Mouse (Mus musculus): ENCODE measurements around the gene 4933428G20Rik. TPM values are rescaled to one million over a fixed set of nuclear protein-coding genes. Genes with fewer than 3 reads are reported as not detected.
A peak's percentile ranks its signal among the peaks of the same experiment; 100 is the strongest.

Gene 4933428G20Rik
- polyA plus RNA-seq, 1 experiment from 2014 or later, result 1.7 TPM

- Histone ChIP-seq H3K4me2 (replicated peaks) (no peak overlapping the region), H3K27ac (replicated peaks) (no peak overlapping the region), H3K27me3 (no peaks in the 10 kb centered on the region), H3K9ac (no peak overlapping the region), H3K4me1 (no peaks in the 10 kb centered on the region), H3K4me3 (replicated peaks) (no peak overlapping the region), H3K9me3 (replicated peaks) (no peaks in the 10 kb centered on the region), H3K36me3 (peaks cover 96% of the 10 kb centered on the region)
- WGBS, result 62% methylated on average over 8 of the region's 8 CpGs
- ATAC-seq (ENCODE audit: insufficient number of reproducible peaks, low FRiP score, low TSS enrichment, low read depth), result no peak
Observed at GRCm38 (mm10) chr11:97476334-97477095, 23.6 kb downstream of the 4933428G20Rik start.

GRCm38 (mm10) chr11:97471276-97471675, 28.9 kb downstream of the 4933428G20Rik start:
- Histone ChIP-seq H3K4me2 (replicated peaks) (no peak overlapping the region), H3K9ac (no peak overlapping the region), H3K4me3 (replicated peaks) (no peak overlapping the region), H3K27me3 (no peaks in the 10 kb centered on the region), H3K27ac (replicated peaks) (no peak overlapping the region), H3K4me1 (no peaks in the 10 kb centered on the region), H3K36me3 (peaks cover 97% of the 10 kb centered on the region), H3K9me3 (replicated peaks) (no peaks in the 10 kb centered on the region)
- WGBS, result 71% methylated on average over 6 of the region's 6 CpGs
- ATAC-seq (ENCODE audit: insufficient number of reproducible peaks, low FRiP score, low TSS enrichment, low read depth), result no peak

- 96% methylated on average over 7 of the region's 7 CpGs for WGBS
- Histone ChIP-seq H3K27ac (replicated peaks) (no peak overlapping the region), H3K4me2 (replicated peaks) (no peak overlapping the region), H3K4me1 (peaks cover 7% of the 10 kb centered on the region; the same call in 1 of the 2 replicates), H3K9me3 (replicated peaks) (no peaks in the 10 kb centered on the region), H3K9ac (no peak overlapping the region), H3K36me3 (peaks cover 97% of the 10 kb centered on the region), H3K27me3 (no peaks in the 10 kb centered on the region), H3K4me3 (replicated peaks) (no peak overlapping the region)
- no peak for ATAC-seq (ENCODE audit: insufficient number of reproducible peaks, low FRiP score, low TSS enrichment, low read depth)
Observed at GRCm38 (mm10) chr11:97469828-97470227, 30.3 kb downstream of the 4933428G20Rik start.

- peak; percentile 37; the same call in 1 of the 2 replicates for ATAC-seq (ENCODE audit: insufficient number of reproducible peaks, low FRiP score, low TSS enrichment, low read depth)
- Histone ChIP-seq H3K9ac (no peak overlapping the region), H3K4me2 (replicated peaks) (no peak overlapping the region), H3K9me3 (replicated peaks) (no peaks in the 10 kb centered on the region), H3K4me3 (replicated peaks) (no peak overlapping the region), H3K4me1 (peaks cover 12% of the 10 kb centered on the region; the same call in 1 of the 2 replicates), H3K36me3 (peaks cover 98% of the 10 kb centered on the region), H3K27ac (replicated peaks) (no peak overlapping the region), H3K27me3 (no peaks in the 10 kb centered on the region)
- 46% methylated on average over 14 of the region's 14 CpGs for WGBS
Observed at GRCm38 (mm10) chr11:97468639-97469287, 31.4 kb downstream of the 4933428G20Rik start.

GRCm38 (mm10) chr11:97466444-97467160, 33.5 kb downstream of the 4933428G20Rik start:
- no peak overlapping the region for H3K4me2 ChIP-seq (replicated peaks)
- WGBS, result 76% methylated on average over 10 of the region's 10 CpGs
- peaks cover 98% of the 10 kb centered on the region for H3K36me3 ChIP-seq
- no peaks in the 10 kb centered on the region for H3K9me3 ChIP-seq (replicated peaks)
- no peaks in the 10 kb centered on the region for H3K27me3 ChIP-seq
- H3K9ac ChIP-seq, result no peak overlapping the region
- no peak overlapping the region for H3K4me3 ChIP-seq (replicated peaks)
- H3K27ac ChIP-seq (replicated peaks), result no peak overlapping the region; the same call in 1 of the 2 replicates
- H3K4me1 ChIP-seq, result peaks cover 12% of the 10 kb centered on the region; the same call in 1 of the 2 replicates
- ATAC-seq (ENCODE audit: insufficient number of reproducible peaks, low FRiP score, low TSS enrichment, low read depth), result no peak

- H3K9me3 ChIP-seq (replicated peaks), result no peaks in the 10 kb centered on the region
- 80% methylated on average over 12 of the region's 12 CpGs for WGBS
- no peak overlapping the region for H3K4me2 ChIP-seq (replicated peaks)
- H3K9ac ChIP-seq, result no peak overlapping the region
- ATAC-seq (ENCODE audit: insufficient number of reproducible peaks, low FRiP score, low TSS enrichment, low read depth), result no peak
- no peak overlapping the region for H3K27ac ChIP-seq (replicated peaks)
- H3K4me1 ChIP-seq, result peaks cover 12% of the 10 kb centered on the region; the same call in 1 of the 2 replicates
- H3K27me3 ChIP-seq, result no peaks in the 10 kb centered on the region
- no peak overlapping the region for H3K4me3 ChIP-seq (replicated peaks)
- H3K36me3 ChIP-seq, result peaks cover 98% of the 10 kb centered on the region
Observed at GRCm38 (mm10) chr11:97465957-97466356, 34.2 kb downstream of the 4933428G20Rik start.

GRCm38 (mm10) chr11:97463991-97464390, 36.1 kb downstream of the 4933428G20Rik start:
- no peak overlapping the region for H3K9ac ChIP-seq
- no peaks in the 10 kb centered on the region for H3K9me3 ChIP-seq (replicated peaks)
- 78% methylated on average over 4 of the region's 4 CpGs for WGBS
- no peak for ATAC-seq (ENCODE audit: insufficient number of reproducible peaks, low FRiP score, low TSS enrichment, low read depth)
- H3K27ac ChIP-seq (replicated peaks), result no peak overlapping the region
- peaks cover 96% of the 10 kb centered on the region for H3K36me3 ChIP-seq
- peaks cover 12% of the 10 kb centered on the region; the same call in 1 of the 2 replicates for H3K4me1 ChIP-seq
- no peak overlapping the region for H3K4me3 ChIP-seq (replicated peaks)
- no peak overlapping the region for H3K4me2 ChIP-seq (replicated peaks)
- no peaks in the 10 kb centered on the region for H3K27me3 ChIP-seq

- Histone ChIP-seq H3K4me2 (replicated peaks) (no peak overlapping the region), H3K27ac (replicated peaks) (no peak overlapping the region), H3K9me3 (replicated peaks) (no peaks in the 10 kb centered on the region), H3K9ac (no peak overlapping the region), H3K36me3 (peaks cover 97% of the 10 kb centered on the region), H3K4me1 (peaks cover 12% of the 10 kb centered on the region; the same call in 1 of the 2 replicates), H3K4me3 (replicated peaks) (no peak overlapping the region), H3K27me3 (no peaks in the 10 kb centered on the region)
- 59% methylated on average over 33 of the region's 33 CpGs for WGBS
- ATAC-seq (ENCODE audit: insufficient number of reproducible peaks, low FRiP score, low TSS enrichment, low read depth), result no peak
Observed at GRCm38 (mm10) chr11:97463166-97463565, 37.0 kb downstream of the 4933428G20Rik start.

GRCm38 (mm10) chr11:97462538-97462937, 37.6 kb downstream of the 4933428G20Rik start:
- H3K4me3 ChIP-seq (replicated peaks), result no peak overlapping the region
- 73% methylated on average over 6 of the region's 6 CpGs for WGBS
- no peak overlapping the region for H3K4me2 ChIP-seq (replicated peaks)
- ATAC-seq (ENCODE audit: insufficient number of reproducible peaks, low FRiP score, low TSS enrichment, low read depth), result no peak
- H3K4me1 ChIP-seq, result peaks cover 12% of the 10 kb centered on the region; the same call in 1 of the 2 replicates
- no peaks in the 10 kb centered on the region for H3K27me3 ChIP-seq
- H3K9me3 ChIP-seq (replicated peaks), result no peaks in the 10 kb centered on the region
- H3K36me3 ChIP-seq, result peaks cover 97% of the 10 kb centered on the region
- H3K27ac ChIP-seq (replicated peaks), result no peak overlapping the region
- no peak overlapping the region for H3K9ac ChIP-seq

GRCm38 (mm10) chr11:97461307-97461820, 38.8 kb downstream of the 4933428G20Rik start:
- WGBS, result 90% methylated on average over 3 of the region's 3 CpGs
- Histone ChIP-seq H3K9ac (no peak overlapping the region), H3K4me3 (replicated peaks) (no peak overlapping the region), H3K27ac (replicated peaks) (no peak overlapping the region; the same call in 1 of the 2 replicates), H3K27me3 (no peaks in the 10 kb centered on the region), H3K4me1 (peaks cover 12% of the 10 kb centered on the region; the same call in 1 of the 2 replicates), H3K9me3 (replicated peaks) (no peaks in the 10 kb centered on the region), H3K36me3 (peaks cover 97% of the 10 kb centered on the region), H3K4me2 (replicated peaks) (no peak overlapping the region)
- no peak for ATAC-seq (ENCODE audit: insufficient number of reproducible peaks, low FRiP score, low TSS enrichment, low read depth)

GRCm38 (mm10) chr11:97457120-97457519, 43.0 kb downstream of the 4933428G20Rik start:
- no peak overlapping the region for H3K4me3 ChIP-seq (replicated peaks)
- no peaks in the 10 kb centered on the region for H3K9me3 ChIP-seq (replicated peaks)
- peaks cover 97% of the 10 kb centered on the region for H3K36me3 ChIP-seq
- H3K27ac ChIP-seq (replicated peaks), result no peak overlapping the region
- no peaks in the 10 kb centered on the region for H3K27me3 ChIP-seq
- H3K9ac ChIP-seq, result no peak overlapping the region
- H3K4me1 ChIP-seq, result peaks cover 19% of the 10 kb centered on the region
- H3K4me2 ChIP-seq (replicated peaks), result no peak overlapping the region
- 80% methylated on average over 4 of the region's 4 CpGs for WGBS
- ATAC-seq (ENCODE audit: insufficient number of reproducible peaks, low FRiP score, low TSS enrichment, low read depth), result no peak

All from embryonic facial prominence, embryonic 15.5 days (tissue).